Mouse (Mus musculus): Measurements from ENCODE around the gene Arfgef2. TPM values are rescaled to one million over a fixed set of nuclear protein-coding genes. Genes with fewer than 3 reads are reported as not detected.

Arfgef2 gene
- total and polyA plus RNA-seq, 3 experiments: 9.2 to 18.7 (median 11.2) TPM

- TF ChIP-seq MXI1 (IDR thresholded peaks at IDR 0.05; ENCODE audit: low read depth, low read length): no peak
- TF ChIP-seq MYC (IDR thresholded peaks at IDR 0.05; ENCODE audit: low read depth, low read length): no peak
Measured at GRCm38 (mm10) chr2:166933943-166934342, 128.6 kb downstream of the Arfgef2 start (continued).

- in situ Hi-C loops (cut with MboI; ENCODE audit: low pct_ligation_motif_present, low pct_unique_long_range_greater_than_20kb, low sequenced_read_pairs) (no loop called here), dilution Hi-C loops (cut with MboI; ENCODE audit: extremely low pct_ligation_motif_present, extremely low pct_unique_long_range_greater_than_20kb, low sequenced_read_pairs) (no loop called here)
- no peak overlapping the region for H3K9ac ChIP-seq (ENCODE audit: insufficient read depth, low read depth)
- H3K27me3 ChIP-seq (replicated peaks): no peaks in the 10 kb centered on the region
- TF ChIP-seq TBP (conservative IDR thresholded peaks at IDR 0.05; ENCODE audit: low read depth, low read length) (no peak), USF1 (IDR thresholded peaks at IDR 0.05; ENCODE audit: low read depth, low read length) (no peak), MYC (IDR thresholded peaks at IDR 0.05; ENCODE audit: low read depth, low read length) (no peak), POLR2A (IDR thresholded peaks at IDR 0.05; ENCODE audit: low read depth, low read length) (no peak), ETS1 (conservative IDR thresholded peaks at IDR 0.05; ENCODE audit: low read depth, low read length) (no peak), MAFK (IDR thresholded peaks at IDR 0.05; ENCODE audit: insufficient replicate concordance, low read length) (no peak), IRF4 (IDR thresholded peaks at IDR 0.05; ENCODE audit: low read depth, low read length) (no peak)
- no peaks in the 10 kb centered on the region for H3K79me2 ChIP-seq (replicated peaks; ENCODE audit: control insufficient read depth, extremely low read depth, insufficient read depth, poor library complexity, severe bottlenecking)
- peaks cover 72 to 92% of the 10 kb centered on the region in 2 experiments for H3K36me3 ChIP-seq (replicated peaks in 1 of 2; ENCODE audit: control insufficient read depth in 1 of 2, insufficient read depth in 1 of 2, low read length in 1 of 2)
- no peak overlapping the region for H3K4me2 ChIP-seq (ENCODE audit: insufficient read depth, low read depth, poor library complexity, severe bottlenecking)
- H3K9me3 ChIP-seq (replicated peaks; ENCODE audit: low read length): no peaks in the 10 kb centered on the region
- H3K4me3 ChIP-seq (replicated peaks in 1 of 3; ENCODE audit: low read depth in 2 of 3, low read length in 2 of 3, poor library complexity in 1 of 3): no peak overlapping the region
- H3K27ac ChIP-seq (ENCODE audit: insufficient read depth, low read depth): no peak overlapping the region
- no peaks in the 10 kb centered on the region for H3K4me1 ChIP-seq (ENCODE audit: control insufficient read depth in 1 of 2, insufficient read depth in 2 of 2)
- DNase-seq (ENCODE audit: extremely low read depth): no peak
Measured at GRCm38 (mm10) chr2:166934416-166934815, 129.0 kb downstream of the Arfgef2 start.

- no peak for DNase-seq (ENCODE audit: extremely low read depth)
- Histone ChIP-seq H3K36me3 (replicated peaks in 1 of 2; ENCODE audit: control insufficient read depth in 1 of 2, insufficient read depth in 1 of 2, low read length in 1 of 2) (peaks cover 69 to 89% of the 10 kb centered on the region in 2 experiments), H3K4me2 (ENCODE audit: insufficient read depth, low read depth, poor library complexity, severe bottlenecking) (no peak overlapping the region), H3K27ac (ENCODE audit: insufficient read depth, low read depth) (no peak overlapping the region), H3K9ac (ENCODE audit: insufficient read depth, low read depth) (no peak overlapping the region), H3K4me1 (ENCODE audit: control insufficient read depth in 1 of 2, insufficient read depth in 2 of 2) (no peaks in the 10 kb centered on the region), H3K27me3 (replicated peaks) (no peaks in the 10 kb centered on the region), H3K4me3 (replicated peaks in 1 of 3; ENCODE audit: low read depth in 2 of 3, low read length in 2 of 3, poor library complexity in 1 of 3) (no peak overlapping the region), H3K79me2 (replicated peaks; ENCODE audit: control insufficient read depth, extremely low read depth, insufficient read depth, poor library complexity, severe bottlenecking) (no peaks in the 10 kb centered on the region), H3K9me3 (replicated peaks; ENCODE audit: low read length) (no peaks in the 10 kb centered on the region)
- TF ChIP-seq POLR2AphosphoS2 (IDR thresholded peaks at IDR 0.05; ENCODE audit: low read depth, low read length): no peak
- no peak for TF ChIP-seq USF2 (conservative IDR thresholded peaks at IDR 0.05; ENCODE audit: low read depth, low read length)
- no peak for TF ChIP-seq SMC3 (IDR thresholded peaks at IDR 0.05; ENCODE audit: low read depth, low read length)
- TF ChIP-seq TCF12 (IDR thresholded peaks at IDR 0.05; ENCODE audit: low read depth, low read length): no peak
- no peak for TF ChIP-seq UBTF (IDR thresholded peaks at IDR 0.05; ENCODE audit: low read depth, low read length)
- TF ChIP-seq GABPA (IDR thresholded peaks at IDR 0.05; ENCODE audit: insufficient replicate concordance, low read depth, low read length): no peak
- no peak for TF ChIP-seq MYC (IDR thresholded peaks at IDR 0.05; ENCODE audit: low read depth, low read length)
- no peak for TF ChIP-seq NELFE (IDR thresholded peaks at IDR 0.05; ENCODE audit: low read depth, low read length)
- TF ChIP-seq USF1 (IDR thresholded peaks at IDR 0.05; ENCODE audit: low read depth, low read length): no peak
- no peak for TF ChIP-seq MAX (IDR thresholded peaks at IDR 0.05; ENCODE audit: low read length)
- no peak for TF ChIP-seq CHD2 (IDR thresholded peaks at IDR 0.05; ENCODE audit: low read length)
- no peak for TF ChIP-seq ELF1 (IDR thresholded peaks at IDR 0.05; ENCODE audit: low read depth, low read length)
- no peak for TF ChIP-seq ZMIZ1 (IDR thresholded peaks at IDR 0.05; ENCODE audit: low read depth, low read length)
- no peak for TF ChIP-seq POLR2A (IDR thresholded peaks at IDR 0.05; ENCODE audit: low read depth, low read length)
- no peak for TF ChIP-seq RCOR1 (conservative IDR thresholded peaks at IDR 0.05; ENCODE audit: low read depth, low read length)
- dilution Hi-C loops (cut with MboI; ENCODE audit: extremely low pct_ligation_motif_present, extremely low pct_unique_long_range_greater_than_20kb, low sequenced_read_pairs): no loop called here
- in situ Hi-C loops (cut with MboI; ENCODE audit: low pct_ligation_motif_present, low pct_unique_long_range_greater_than_20kb, low sequenced_read_pairs): no loop called here
Measured at GRCm38 (mm10) chr2:166935582-166935981, 130.2 kb downstream of the Arfgef2 start.
